Mouse (Mus musculus) right cerebral cortex, postnatal 14 days (tissue): ENCODE data around the gene Avil.
"Not testable (repeated sequence)": the region's sequence is repeated elsewhere in the genome, so short reads cannot be mapped to it uniquely, and the experiment has no call there.

ENCODE experiments used
- DNase-seq: peaks from one replicate; pipeline ENCODE4 v3.0.0; 2022

Avil gene

DNA sequence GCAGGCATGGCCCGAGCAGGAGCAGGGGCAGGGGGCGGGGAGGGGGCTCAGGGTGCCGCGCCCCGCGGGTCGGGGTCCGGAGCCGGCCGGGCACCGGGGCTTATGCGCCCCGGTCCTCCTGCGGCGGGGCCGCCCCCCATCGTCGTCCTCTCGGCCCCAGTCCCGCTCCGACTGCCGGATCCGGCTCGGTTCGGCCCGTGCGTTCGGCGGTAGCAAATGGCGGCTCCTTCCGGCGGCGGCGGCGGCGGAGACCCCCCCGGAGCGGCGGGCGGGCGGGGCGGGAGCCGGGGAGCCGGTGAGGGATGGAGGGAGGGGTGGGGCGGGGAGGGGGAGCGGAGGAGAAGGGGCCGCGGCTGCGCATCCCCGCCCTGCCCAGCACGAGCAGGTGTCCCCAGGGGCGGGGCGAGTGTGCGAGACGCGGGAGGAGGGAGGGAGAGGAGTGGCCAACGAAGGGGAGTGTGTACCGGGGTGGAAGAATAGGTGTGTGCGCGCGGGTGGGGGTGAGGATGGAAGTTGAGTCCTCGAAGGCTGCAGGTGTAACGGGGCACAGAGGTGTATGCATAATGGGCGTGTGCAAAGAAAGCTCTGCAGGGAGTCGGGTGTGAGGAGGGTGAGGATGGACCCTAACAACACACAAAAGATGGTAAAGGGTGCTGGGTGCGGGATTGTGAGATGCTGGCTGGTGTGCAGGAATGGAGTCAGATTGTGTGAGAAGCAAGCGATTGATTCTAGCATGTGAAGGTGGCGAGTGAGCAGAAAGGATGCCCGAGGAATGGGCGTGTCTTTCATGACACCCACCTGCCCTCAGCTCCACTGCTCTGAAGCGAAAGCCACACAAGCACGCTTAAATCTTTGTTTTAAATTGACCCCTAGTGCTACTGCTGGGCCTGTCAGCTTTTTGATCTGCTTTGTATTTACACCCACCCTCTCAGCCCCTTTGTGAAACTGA lies 59.7 kb downstream of the Avil start, which contains the start of gene March9:
Gene March9 (minus strand): TSS at position 217 of the 949 bp plus-strand sequence.
- peak; percentile 76 for DNase-seq

DNA sequence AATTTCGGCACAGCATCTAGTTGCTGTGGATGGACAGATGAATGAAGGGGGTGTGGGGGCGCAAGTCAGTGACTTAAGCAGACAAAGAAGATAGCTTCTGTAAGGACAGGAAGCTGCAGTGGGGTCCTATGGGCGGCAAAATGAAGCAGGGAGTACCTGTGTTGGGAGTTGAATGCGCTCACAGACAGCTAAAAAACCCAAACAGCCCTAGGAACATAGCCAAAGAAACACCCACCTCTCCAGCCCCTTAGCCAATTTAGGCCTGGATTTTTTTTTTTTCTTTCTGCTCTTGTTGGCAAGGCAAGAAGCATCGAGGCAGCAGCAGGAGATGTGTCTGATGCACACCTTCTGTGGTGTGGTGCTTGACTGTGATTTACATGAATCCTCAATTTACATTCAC lies 60.6 kb downstream of the Avil start:
- no peak for DNase-seq

DNA sequence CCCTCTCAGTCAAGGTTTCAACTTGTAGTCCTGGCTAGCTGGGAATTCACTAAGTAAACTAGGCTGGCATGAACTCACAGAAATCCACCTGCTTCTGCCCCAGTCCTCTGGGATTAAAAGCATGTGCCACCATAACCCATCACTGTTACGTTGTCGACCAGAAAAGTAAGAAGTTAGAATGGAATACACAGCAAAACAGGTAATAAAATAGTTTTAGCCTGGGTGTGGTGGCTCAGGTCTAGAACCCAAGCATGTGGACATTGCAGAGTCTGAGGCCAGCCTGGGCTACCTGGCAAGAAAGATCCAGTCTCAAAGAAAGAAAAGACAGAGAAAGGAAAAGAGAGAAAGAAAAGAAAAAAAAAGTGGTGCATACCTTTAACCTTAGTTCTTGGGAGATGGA lies 61.0 kb downstream of the Avil start:
- DNase-seq = no peak

DNA sequence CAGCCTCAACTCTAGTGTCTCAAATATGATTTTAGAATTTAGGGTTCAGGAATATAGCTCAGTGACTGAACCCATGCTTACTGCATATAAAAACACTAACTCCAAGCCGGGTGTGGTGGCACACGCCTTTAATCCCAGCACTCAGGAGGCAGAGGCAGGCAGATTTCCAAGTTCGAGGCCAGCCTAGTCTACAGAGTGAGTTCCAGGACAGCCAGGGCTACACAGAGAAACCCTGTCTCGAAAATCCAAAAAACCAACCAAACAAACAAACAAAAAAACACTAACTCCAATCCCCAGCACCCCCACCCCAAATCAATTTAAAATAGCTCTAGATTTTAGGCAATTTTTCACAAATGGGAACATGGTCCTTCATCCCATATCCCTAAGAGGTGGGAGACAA lies 61.6 kb downstream of the Avil start:
- not testable (repeated sequence) for DNase-seq

DNA sequence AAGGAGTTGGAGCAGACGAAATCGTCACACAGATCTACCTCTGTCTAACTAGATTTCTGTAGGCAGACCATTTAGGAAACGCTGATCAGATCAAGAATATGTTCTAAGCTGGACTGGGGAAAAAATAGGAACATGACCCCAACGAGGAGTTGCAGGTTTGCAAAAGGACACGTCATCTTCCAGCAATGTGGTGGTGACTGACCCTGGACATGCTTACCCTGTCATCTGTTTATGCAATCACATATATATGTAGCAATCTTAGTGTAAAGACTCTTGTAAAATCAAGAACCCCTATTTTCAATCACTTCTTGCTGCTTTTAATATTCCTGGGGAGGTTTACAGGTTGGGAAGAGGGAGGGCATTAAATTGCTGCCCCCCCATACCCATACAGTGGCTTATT lies 62.0 kb downstream of the Avil start:
- DNase-seq = no peak

DNA sequence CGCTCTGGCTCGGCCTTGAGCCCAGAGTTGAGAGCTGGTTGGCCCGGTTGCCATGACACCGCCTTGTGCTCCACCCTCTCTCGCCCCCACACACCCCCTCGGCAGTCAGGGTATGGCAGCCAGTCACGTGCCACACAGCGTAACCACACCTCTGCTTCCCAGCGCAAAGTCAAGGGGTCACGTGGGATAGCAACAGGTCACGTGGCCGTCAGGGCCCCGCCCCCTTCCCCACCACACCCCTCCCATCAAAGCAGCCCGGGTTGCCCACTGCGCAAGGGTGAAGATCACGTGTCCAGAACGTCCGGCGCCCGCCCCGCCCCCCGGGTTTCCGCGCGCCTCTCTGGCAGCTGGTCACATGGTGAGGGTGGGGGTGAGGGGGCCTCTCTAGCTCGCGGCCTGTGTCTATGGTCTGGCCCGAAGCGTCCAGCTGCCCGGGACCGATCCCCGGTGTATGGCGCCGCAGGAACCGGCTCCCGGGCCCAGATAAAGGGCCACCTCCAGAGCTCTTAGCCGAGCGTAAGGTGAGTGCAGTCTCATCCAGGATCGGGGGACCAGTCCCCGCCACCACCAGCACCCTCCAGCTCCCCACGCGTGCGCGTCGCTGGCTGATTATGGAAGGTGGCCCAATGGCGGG lies 62.8 kb downstream of the Avil start, which contains the start of gene Cdk4:
Gene Cdk4 (plus strand): TSS at position 296 of the 634 bp plus-strand sequence.
- DNase-seq = peak; percentile 99

DNA sequence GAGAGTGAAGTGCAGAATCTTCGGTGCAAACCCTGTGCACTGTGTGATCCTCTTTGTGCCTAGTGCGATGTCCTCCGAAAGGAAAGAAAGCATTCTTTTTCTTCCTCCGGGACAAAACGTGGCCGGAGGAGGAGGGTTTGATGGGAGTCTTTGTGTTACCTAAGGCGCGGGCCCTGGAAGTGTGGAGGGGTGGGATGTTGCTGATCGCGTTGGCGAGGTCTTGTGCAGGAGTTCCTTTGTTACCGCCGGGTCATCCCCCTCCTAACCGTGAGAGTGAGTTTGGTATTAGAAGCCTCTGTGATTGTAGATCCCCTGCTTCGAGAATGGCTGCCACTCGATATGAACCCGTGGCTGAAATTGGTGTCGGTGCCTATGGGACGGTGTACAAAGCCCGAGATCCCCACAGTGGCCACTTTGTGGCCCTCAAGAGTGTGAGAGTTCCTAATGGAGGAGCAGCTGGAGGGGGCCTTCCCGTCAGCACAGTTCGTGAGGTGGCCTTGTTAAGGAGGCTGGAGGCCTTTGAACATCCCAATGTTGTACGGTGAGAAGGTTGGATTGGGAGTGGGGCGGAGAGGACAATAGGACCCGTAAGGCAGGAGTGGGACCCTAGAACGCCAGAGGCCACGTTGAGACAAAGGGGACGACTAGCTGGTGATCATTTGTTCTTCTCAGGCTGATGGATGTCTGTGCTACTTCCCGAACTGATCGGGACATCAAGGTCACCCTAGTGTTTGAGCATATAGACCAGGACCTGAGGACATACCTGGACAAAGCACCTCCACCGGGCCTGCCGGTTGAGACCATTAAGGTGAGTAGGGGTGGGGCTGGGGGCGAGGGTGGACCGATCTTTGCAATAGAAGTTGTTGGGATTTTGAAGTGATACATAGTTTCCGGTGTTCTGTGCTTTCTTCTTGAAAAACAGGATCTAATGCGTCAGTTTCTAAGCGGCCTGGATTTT lies 63.7 kb downstream of the Avil start:
- no peak for DNase-seq

DNA sequence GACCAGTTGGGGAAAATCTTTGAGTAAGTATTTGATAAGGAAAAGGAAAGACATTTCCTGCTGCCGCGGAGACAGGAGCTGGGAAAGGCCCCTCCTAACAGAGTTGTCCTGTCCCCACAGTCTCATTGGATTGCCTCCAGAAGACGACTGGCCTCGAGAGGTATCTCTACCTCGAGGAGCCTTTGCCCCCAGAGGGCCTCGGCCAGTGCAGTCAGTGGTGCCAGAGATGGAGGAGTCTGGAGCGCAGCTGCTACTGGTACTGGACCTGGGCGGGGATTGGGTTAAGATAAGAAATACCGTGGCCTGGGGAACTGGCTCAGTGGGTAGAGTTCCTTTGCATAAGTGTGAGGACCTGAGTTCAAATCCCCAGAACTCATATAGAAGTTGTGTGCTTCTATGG lies 65.5 kb downstream of the Avil start:
- DNase-seq = no peak

DNA sequence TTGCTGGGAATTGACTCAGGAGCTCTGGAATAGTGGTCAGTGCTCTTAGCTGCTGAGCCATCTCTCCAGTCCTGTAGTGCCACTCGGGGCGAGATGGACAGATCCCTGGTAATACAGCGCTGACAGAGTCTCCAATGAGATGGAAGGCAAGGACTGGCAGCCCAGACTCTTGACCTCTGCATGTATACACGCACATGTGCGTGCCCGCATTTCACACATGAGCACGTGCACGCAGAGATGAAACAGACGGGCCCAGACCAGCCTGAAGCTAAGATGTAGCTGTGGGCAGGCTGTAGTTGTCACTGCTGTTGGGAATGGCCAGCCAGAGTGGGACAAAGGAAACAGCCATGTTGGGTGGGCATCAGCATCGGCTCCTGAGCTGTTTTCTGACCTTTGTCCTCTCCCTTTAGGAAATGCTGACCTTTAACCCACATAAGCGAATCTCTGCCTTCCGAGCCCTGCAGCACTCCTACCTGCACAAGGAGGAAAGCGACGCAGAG lies 66.1 kb downstream of the Avil start:
- DNase-seq = no peak

DNA sequence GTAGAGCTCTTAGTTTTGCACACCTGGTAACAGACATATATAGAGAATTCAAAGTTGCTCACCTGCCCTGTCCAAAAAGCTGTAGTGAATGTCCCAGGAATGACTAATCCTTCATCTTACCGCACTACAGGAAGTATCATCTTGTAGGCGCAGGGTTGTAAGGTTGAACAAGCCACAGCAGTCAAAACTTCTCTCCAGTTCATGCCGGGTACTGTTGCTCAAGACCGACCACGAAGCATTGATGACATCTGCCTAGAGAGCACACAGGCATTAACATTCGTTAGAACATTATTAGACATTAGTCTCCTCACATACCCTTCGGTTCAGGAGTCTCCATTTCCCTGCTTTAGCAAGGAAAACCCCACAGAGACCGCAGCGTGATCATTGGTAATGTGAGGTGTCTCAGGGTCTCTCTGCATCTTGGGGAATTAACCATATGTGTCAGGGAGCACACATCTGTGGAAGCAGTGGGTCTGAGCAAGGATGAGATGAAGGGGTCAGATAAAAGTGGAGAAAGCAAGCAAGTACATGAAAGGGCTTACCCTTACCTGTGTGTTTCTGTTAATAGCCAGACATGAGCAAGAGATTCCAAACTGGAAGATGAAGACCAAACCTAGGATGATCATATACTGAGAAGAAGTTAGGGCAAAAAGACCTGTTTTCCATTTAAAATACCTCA lies 68.0 kb downstream of the Avil start:
- DNase-seq = no peak

DNA sequence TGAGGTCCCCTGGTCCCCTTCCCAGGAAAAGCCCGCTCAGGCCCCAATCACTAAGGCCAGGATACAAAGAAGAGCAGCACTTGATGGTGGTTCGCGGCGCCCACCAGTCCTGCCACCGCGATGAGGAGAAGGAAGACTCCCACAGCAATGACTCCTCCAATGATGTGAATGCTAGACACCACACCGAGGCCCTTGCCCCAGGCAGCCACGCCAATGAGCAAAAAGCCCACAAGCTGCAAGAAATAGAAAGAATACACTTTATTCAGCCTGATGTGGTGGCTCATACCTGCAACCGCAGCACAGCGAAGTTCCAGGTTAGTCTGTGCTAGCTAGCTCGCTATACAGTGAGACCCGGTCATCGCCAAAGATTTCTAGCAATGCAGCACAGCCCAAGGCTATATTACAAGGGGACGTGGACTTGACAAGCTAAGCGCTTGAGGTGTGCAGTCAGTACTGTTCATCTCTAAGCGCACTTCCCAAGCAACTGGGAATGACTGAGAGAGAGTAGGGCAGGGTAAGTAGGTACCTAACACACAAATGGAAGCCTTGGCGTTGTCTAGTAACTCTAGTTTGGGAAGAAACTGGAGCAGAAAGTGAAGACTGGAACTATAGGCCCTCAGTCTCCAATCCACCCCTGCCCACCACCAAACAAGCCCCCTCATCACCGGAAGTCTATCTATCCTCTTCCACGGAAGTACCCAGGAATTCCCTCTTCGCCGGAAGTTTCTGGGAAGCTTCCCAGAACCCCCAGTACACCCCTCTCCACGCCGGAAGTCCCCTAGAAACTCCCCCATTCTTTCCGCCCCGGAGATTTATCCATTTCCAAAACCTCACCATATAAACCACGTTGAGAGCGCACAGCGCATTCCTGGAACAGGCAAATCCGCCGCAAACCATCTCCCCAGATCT lies 69.0 kb downstream of the Avil start:
- DNase-seq = no peak
